Mouse (Mus musculus) small intestine, adult 2 months (tissue): Measurements from ENCODE around the gene Nrd1. TPM values are rescaled to one million over a fixed set of nuclear protein-coding genes. Genes with fewer than 3 reads are reported as not detected.

Source experiments
- H3K27ac ChIP-seq: fragments of 200-500 bp; 2 replicates; pipeline ENCODE4 v1.5.1; 2012; ENCODE audit warnings: low read depth, low read length, control low read depth, inconsistent platforms; ENCODE audit not compliant: insufficient read depth
- H3K27me3 ChIP-seq: fragments of 200-500 bp; 2 replicates; pipeline ENCODE4 v1.6.1; 2012; ENCODE audit warnings: mild to moderate bottlenecking, moderate library complexity, low read length, inconsistent platforms; ENCODE audit not compliant: control insufficient read depth, insufficient read depth
- H3K36me3 ChIP-seq: fragments of 200-500 bp; 2 replicates; pipeline ENCODE4 v1.6.1; 2012; ENCODE audit warnings: mild to moderate bottlenecking, low read length, control low read depth, inconsistent platforms; ENCODE audit not compliant: control insufficient read depth, insufficient read depth
- H3K4me1 ChIP-seq: fragments of 200-500 bp; 2 replicates; pipeline ENCODE4 v1.6.1; 2012; ENCODE audit warnings: low read length, inconsistent platforms, mixed read lengths; ENCODE audit not compliant: control insufficient read depth, insufficient read depth, insufficient read length
- H3K4me3 ChIP-seq: fragments of 200-500 bp; 2 replicates; pipeline ENCODE4 v1.5.1; 2012; ENCODE audit warnings: low read depth, mild to moderate bottlenecking, control low read depth, inconsistent platforms, low read length, moderate library complexity
- CTCF ChIP-seq: fragments of 200-500 bp; IDR thresholded peaks from 2 replicates; pipeline ENCODE4 v1.5.1; 2012; ENCODE audit warnings: low read depth, mild to moderate bottlenecking, control low read depth, inconsistent platforms, low read length, moderate library complexity, mixed read lengths; ENCODE audit not compliant: insufficient replicate concordance, insufficient read length; ENCODE audit errors: extremely low read depth
- POLR2A ChIP-seq: fragments of 200-500 bp; IDR thresholded peaks from 2 replicates; pipeline ENCODE4 v1.6.1; 2012; ENCODE audit warnings: low read depth, mild to moderate bottlenecking, control low read depth, inconsistent platforms, low read length, moderate library complexity
- WGBS: fragments of 180-500 bp; shearing (Covaris S2); methylation state at CpG from one replicate; pipeline ENCODE4 v1.1.7; 2018; 5-methylcytosine and 5-hydroxymethylcytosine counted together
- polyA plus RNA-seq: library from polyadenylated mRNA; depleted of rRNA; stranded (reverse); fragments of >200 nt; gene quantifications from 2 replicates; pipeline ENCODE4 v1.2.3, GENCODE M21; 2012

Nrd1 gene
- polyA plus RNA-seq, 1 experiment: 9.1 TPM

DNA sequence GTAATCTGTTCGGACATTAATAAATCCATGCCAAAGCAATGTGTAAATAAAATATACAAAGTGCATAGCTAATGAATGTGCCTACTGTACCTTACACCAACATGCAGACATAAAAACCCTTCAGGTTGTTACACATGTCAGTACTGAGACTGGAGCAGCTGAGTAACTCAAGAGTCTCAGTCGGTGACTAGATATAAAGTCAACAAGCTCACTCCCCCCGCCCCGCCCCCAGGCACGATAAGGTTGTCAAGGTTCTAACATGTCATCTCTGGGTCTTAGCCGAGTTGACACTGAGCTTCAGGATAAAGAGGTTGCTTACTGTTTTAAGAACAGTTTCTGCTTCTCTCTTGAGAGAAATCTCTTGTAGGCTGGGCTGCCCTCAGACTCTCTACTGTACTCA, 89.5 kb downstream of the Nrd1 start:
- no peak for TF ChIP-seq CTCF
- H3K27me3 ChIP-seq: no peaks in the 10 kb centered on the region
- H3K4me3 ChIP-seq: no peak overlapping the region
- H3K36me3 ChIP-seq: peaks cover 20% of the 10 kb centered on the region
- H3K4me1 ChIP-seq: peaks cover 2% of the 10 kb centered on the region; the same call in 1 of the 2 replicates
- 28% methylated on average over 6 of the region's 6 CpGs for WGBS
- H3K27ac ChIP-seq: no peak overlapping the region

DNA sequence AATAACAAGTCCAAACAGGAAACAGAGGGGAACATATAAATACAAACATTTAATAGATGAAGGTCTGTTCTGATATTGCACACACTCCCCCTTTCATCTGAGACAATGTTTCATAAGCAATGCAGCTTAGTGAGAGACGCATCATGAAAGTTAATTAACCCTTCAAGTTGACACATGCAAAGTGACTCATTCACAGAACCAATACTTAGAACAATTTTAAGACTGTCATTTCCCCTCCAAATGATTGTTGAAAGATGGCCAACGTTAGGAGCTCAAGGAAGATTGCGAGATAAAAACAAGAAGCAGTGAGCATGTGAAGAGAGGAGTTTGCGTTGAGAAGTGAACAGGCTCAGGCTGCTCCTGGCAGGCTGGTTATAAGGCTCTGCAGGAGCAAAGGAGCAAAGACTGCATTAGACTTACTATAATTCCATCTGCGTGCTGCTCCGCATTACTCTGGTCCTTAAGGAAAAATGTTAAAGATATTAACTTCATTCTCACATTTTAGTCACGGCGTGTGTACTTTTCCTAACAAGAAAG, 90.9 kb downstream of the Nrd1 start:
- WGBS: 84% methylated on average over 8 of the region's 8 CpGs
- no peak for TF ChIP-seq CTCF
- TF ChIP-seq POLR2A: no peak
- no peaks in the 10 kb centered on the region for H3K27me3 ChIP-seq

DNA sequence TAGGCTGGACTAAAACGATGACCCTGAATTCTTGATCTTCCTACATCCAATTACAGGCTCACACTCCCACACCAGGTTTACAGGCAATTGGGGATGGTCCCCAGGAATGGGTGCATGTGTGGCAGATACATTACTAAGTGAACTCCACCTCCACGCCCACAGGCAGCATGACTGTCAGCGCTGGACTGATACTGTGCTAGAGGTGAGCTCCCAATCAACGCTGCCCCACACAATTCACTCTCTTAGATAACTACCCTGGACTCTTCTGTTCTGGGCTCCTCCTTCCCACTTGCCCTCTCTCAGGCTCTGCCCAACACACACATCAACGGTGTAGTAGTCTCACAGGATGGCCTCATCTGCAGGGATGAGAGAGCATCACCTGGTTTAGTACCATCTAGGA, 91.9 kb downstream of the Nrd1 start:
- Histone ChIP-seq H3K27me3 (no peaks in the 10 kb centered on the region), H3K4me1 (peaks cover 2% of the 10 kb centered on the region; the same call in 1 of the 2 replicates), H3K4me3 (no peak overlapping the region), H3K27ac (no peak overlapping the region), H3K36me3 (peaks cover 16% of the 10 kb centered on the region)
- TF ChIP-seq CTCF (no peak), POLR2A (no peak)
- 90% methylated on average over 5 of the region's 5 CpGs for WGBS

More for the DNA sequence above, 90.9 kb downstream of the Nrd1 start:
- Histone ChIP-seq H3K36me3 (peaks cover 14% of the 10 kb centered on the region; the same call in 1 of the 2 replicates), H3K4me1 (peaks cover 2% of the 10 kb centered on the region; the same call in 1 of the 2 replicates), H3K4me3 (no peak overlapping the region), H3K27ac (no peak overlapping the region)

DNA sequence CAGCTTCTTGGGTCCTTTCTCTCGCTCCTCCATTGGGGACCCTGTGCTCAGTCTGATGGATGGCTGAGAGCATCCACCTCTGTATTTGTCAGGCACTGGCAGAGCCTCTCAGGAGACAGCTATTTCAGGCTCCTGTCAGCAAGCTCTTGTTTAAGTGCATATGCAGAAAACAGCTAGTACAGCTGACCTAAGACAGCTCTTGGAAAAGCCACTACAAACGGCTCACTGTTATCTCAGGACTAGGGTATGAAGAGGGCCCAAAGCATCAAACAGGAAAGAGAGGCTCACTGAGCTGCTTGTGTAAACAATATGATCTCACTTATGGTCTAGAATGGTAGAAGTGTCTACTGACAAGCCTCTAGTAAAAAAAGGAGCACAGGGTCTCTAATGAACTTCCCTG, 93.8 kb downstream of the Nrd1 start:
- Histone ChIP-seq H3K27ac (no peak overlapping the region), H3K4me1 (no peaks in the 10 kb centered on the region), H3K4me3 (no peak overlapping the region), H3K27me3 (no peaks in the 10 kb centered on the region), H3K36me3 (peaks cover 18% of the 10 kb centered on the region)
- 62% methylated on average over 2 of the region's 2 CpGs for WGBS
- TF ChIP-seq POLR2A: no peak
- TF ChIP-seq CTCF: no peak

DNA sequence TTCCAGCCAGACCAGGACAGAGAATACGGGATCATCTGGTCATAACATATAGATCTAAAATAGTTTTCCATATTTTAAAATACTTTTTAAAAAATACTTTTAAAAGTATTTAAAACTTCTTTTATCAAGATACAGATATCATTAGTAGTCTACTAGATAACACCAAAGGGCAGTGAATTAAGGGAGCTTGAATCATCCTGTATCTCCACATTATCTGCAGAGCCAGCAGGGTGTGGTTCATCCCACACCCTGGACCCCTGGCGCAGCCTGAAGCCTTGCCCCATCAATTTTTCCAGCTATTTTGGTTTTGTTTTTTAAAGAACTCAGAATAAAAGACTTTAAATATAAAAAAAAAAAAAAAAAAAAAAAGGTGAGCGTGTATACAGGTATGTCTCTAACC, 98.4 kb downstream of the Nrd1 start:
- TF ChIP-seq POLR2A (no peak), CTCF (no peak)
- 92% methylated on average over 3 of the region's 3 CpGs for WGBS
- no peak overlapping the region for H3K4me3 ChIP-seq
- no peaks in the 10 kb centered on the region for H3K4me1 ChIP-seq
- no peaks in the 10 kb centered on the region for H3K27me3 ChIP-seq
- H3K36me3 ChIP-seq: peaks cover 24% of the 10 kb centered on the region
- no peak overlapping the region for H3K27ac ChIP-seq

DNA sequence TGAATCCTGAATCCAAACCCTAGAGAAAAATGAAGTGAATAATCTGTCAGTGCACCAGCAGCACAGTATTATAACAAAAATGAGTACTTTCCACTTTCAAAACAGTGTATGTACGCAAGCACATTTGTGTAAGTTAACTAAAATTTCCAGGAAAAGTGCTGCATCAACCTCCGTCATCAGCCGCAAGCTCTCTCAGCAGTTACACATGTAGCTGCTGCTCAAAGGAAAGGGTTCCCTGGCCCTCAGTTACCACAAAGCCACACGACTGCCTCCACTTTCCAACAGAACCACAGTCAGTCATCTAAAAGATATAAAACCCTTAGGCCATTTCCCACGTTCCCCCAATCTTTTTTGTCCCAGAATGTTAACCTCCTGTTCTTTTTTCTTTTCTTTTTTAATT, 102.1 kb downstream of the Nrd1 start:
- no peaks in the 10 kb centered on the region for H3K4me1 ChIP-seq
- 90% methylated on average over 5 of the region's 5 CpGs for WGBS
- no peak overlapping the region for H3K27ac ChIP-seq
- TF ChIP-seq POLR2A: no peak
- TF ChIP-seq CTCF: no peak
- peaks cover 14% of the 10 kb centered on the region for H3K36me3 ChIP-seq
- H3K4me3 ChIP-seq: no peak overlapping the region
- no peaks in the 10 kb centered on the region for H3K27me3 ChIP-seq

DNA sequence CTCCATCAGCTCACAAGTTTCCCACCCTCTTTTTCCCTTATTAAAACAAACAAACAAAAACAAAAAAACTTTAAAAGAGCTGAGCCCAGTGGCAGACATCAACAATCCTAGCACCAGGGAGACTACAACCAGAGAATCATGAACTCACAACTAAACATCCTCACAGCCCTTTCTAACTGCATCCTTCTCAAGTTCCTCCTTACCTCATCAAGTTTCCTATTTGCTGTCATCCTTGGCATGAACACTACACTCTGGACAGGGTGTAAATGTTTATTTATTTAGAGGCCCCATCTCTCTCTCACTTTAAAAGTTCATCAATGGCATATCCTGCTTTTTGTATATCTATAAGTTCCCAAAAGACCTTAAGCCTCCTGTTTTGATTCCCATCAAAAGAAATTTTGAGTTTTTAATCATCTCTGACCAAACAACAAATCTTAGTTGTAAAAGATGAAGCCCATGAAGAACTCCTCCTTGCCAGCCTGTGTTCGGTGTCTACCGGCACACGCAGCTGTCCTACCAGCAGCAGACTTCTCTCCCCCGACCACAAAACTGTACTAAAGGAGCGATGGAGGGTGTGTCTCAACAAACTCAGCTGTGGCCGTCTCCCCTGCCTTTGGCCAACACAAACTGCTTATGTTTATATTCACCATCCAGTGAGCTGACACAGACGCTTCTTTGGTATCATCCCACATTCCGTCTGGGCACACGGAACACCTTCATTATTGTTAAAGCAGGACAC, 102.9 kb downstream of the Nrd1 start:
- Histone ChIP-seq H3K4me3 (no peak overlapping the region), H3K36me3 (peaks cover 12% of the 10 kb centered on the region), H3K27ac (no peak overlapping the region), H3K4me1 (no peaks in the 10 kb centered on the region), H3K27me3 (no peaks in the 10 kb centered on the region)
- WGBS: 71% methylated on average over 9 of the region's 9 CpGs
- TF ChIP-seq CTCF: no peak
- TF ChIP-seq POLR2A: no peak
